Mouse (Mus musculus) forebrain, embryonic 13.5 days (tissue): Measurements from ENCODE around the gene Cd28. TPM values are rescaled to one million over a fixed set of nuclear protein-coding genes. Genes with fewer than 3 reads are reported as not detected.
"Not testable (repeated sequence)": the region's sequence is repeated elsewhere in the genome, so short reads cannot be mapped to it uniquely, and the experiment has no call there.

Experiments
- ATAC-seq: fragments of 200-750 bp; cut with Nextera tagmentation; 2 replicates; pipeline ENCODE4 v1.8.0; 2017
- H3K27ac ChIP-seq: fragments of 300-500 bp; sonication (generic); 2 replicates; pipeline ENCODE4 v1.5.1; 2015; ENCODE audit warnings: inconsistent platforms, mild to moderate bottlenecking, moderate library complexity
- H3K27me3 ChIP-seq: fragments of 300-500 bp; sonication (generic); 2 replicates; pipeline ENCODE4 v1.6.1; 2015; ENCODE audit warnings: mild to moderate bottlenecking, inconsistent platforms
- H3K36me3 ChIP-seq: fragments of 300-500 bp; sonication (generic); 2 replicates; pipeline ENCODE4 v1.6.1; 2015; ENCODE audit warnings: mild to moderate bottlenecking, inconsistent platforms; ENCODE audit not compliant: poor library complexity, severe bottlenecking
- H3K4me1 ChIP-seq: fragments of 300-500 bp; sonication (generic); 2 replicates; pipeline ENCODE4 v1.6.1; 2015; ENCODE audit warnings: inconsistent platforms
- H3K4me2 ChIP-seq: fragments of 300-500 bp; sonication (generic); 2 replicates; pipeline ENCODE4 v1.6.1; 2015; ENCODE audit warnings: inconsistent platforms, mild to moderate bottlenecking, moderate library complexity
- H3K4me3 ChIP-seq: fragments of 300-500 bp; sonication (generic); 2 replicates; pipeline ENCODE4 v1.5.1; 2015; ENCODE audit warnings: mild to moderate bottlenecking, inconsistent platforms
- H3K9ac ChIP-seq: fragments of 300-500 bp; sonication (generic); 2 replicates; pipeline ENCODE4 v1.6.1; 2015; ENCODE audit warnings: mild to moderate bottlenecking, inconsistent platforms
- H3K9me3 ChIP-seq: fragments of 300-500 bp; sonication (generic); replicated peaks from 2 replicates; pipeline ENCODE4 v1.6.1; 2016; ENCODE audit warnings: inconsistent platforms
- WGBS: fragments of 180-500 bp; shearing (Covaris S2); methylation state at CpG from one replicate; pipeline ENCODE4 v1.1.7; 2015; 5-methylcytosine and 5-hydroxymethylcytosine counted together
- polyA plus RNA-seq: library from polyadenylated mRNA; unstranded; fragments of >200 nt; fragmentation: Nextera tagmentation; extraction: Ambion mirVana; gene quantifications from 2 replicates; pipeline ENCODE4 v1.2.1, GENCODE M21; 2015

The Cd28 gene
- polyA plus RNA-seq, 1 experiment from 2014 or later = 0.05 TPM

GRCm38 (mm10) chr1:60808466-60808865 is 91.9 kb downstream of the Cd28 start:
- Histone ChIP-seq H3K36me3 (no peaks in the 10 kb centered on the region), H3K4me3 (no peak overlapping the region), H3K27me3 (no peaks in the 10 kb centered on the region), H3K9ac (no peak overlapping the region), H3K4me2 (no peak overlapping the region), H3K27ac (no peak overlapping the region), H3K9me3 (no peaks in the 10 kb centered on the region), H3K4me1 (no peaks in the 10 kb centered on the region)
- ATAC-seq = no peak
- 77% methylated on average over 2 of the region's 2 CpGs for WGBS

DNA sequence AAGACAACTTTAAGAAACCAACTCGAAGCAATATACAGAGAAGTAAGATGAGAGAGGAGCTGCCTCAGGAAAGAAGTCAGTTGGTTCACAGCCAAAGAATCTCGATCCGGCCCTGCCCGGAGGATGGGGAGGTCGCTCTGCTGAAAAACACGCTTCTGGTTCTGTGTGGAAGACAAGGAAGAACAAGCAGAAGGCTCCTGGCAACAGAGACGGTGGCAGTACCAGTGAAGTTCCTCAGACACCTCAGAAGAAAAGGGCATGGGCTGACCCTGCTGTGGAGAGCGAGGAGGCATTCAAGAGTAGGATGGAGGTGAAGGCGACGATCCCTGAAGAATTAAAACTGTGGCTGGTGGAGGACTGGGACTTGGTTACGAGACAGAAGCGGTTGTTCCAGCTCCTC is 92.6 kb downstream of the Cd28 start:
- H3K9me3 ChIP-seq = no peaks in the 10 kb centered on the region
- no peaks in the 10 kb centered on the region for H3K4me1 ChIP-seq
- no peak overlapping the region for H3K4me2 ChIP-seq
- H3K9ac ChIP-seq = no peak overlapping the region
- no peak overlapping the region for H3K4me3 ChIP-seq
- ATAC-seq = no peak
- H3K36me3 ChIP-seq = no peaks in the 10 kb centered on the region
- WGBS = 93% methylated on average over 12 of the region's 12 CpGs
- no peak overlapping the region for H3K27ac ChIP-seq
- H3K27me3 ChIP-seq = no peaks in the 10 kb centered on the region

DNA sequence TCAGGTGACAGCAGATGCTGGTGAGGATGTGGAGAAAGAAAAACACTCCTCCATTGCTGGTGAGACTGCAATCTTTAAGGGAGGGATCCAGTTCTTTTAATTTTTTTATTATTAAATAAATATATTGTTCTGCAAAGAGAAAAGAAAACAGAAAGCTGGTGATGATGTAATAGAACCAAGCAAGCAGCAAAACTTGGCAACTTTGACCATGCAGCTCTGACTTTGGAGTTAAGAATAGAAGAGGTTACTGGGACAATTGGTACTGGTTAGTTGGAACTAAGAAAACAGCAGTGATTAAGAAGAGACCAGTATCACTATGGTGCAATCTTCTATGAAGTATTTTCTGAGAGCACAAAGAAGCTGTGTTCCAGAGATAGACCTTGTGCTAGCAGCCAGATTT is 94.2 kb downstream of the Cd28 start:
- Histone ChIP-seq H3K4me2 (no peak overlapping the region), H3K4me1 (no peaks in the 10 kb centered on the region), H3K27me3 (no peaks in the 10 kb centered on the region), H3K27ac (no peak overlapping the region), H3K9me3 (no peaks in the 10 kb centered on the region), H3K36me3 (no peaks in the 10 kb centered on the region), H3K9ac (no peak overlapping the region), H3K4me3 (no peak overlapping the region)
- no peak for ATAC-seq

DNA sequence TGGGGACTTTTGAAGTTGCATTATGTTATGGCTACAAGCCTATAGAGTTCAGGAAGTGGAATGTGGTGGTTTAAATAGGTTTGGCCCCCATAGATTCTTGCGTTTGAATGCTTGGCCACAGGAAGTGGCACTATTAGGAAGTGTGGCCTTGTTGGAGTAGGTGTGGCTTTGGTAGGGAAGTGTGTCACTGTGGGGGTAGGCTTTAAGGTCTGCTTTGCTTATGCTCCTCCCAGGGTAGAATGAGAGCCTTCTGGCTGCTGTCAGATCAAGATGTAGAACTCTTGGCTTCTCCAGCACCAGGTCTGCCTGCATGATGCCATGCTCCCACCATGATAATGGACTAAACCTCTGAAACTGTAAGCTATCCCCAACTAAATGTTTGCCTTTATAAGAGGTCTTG is 95.4 kb downstream of the Cd28 start:
- ATAC-seq = no peak
- no peaks in the 10 kb centered on the region for H3K4me1 ChIP-seq
- H3K4me3 ChIP-seq = no peak overlapping the region
- 75% methylated on average over 1 of the region's 1 CpGs for WGBS
- no peaks in the 10 kb centered on the region for H3K27me3 ChIP-seq
- no peaks in the 10 kb centered on the region for H3K36me3 ChIP-seq
- no peak overlapping the region for H3K27ac ChIP-seq
- no peaks in the 10 kb centered on the region for H3K9me3 ChIP-seq
- no peak overlapping the region for H3K9ac ChIP-seq
- no peak overlapping the region for H3K4me2 ChIP-seq

DNA sequence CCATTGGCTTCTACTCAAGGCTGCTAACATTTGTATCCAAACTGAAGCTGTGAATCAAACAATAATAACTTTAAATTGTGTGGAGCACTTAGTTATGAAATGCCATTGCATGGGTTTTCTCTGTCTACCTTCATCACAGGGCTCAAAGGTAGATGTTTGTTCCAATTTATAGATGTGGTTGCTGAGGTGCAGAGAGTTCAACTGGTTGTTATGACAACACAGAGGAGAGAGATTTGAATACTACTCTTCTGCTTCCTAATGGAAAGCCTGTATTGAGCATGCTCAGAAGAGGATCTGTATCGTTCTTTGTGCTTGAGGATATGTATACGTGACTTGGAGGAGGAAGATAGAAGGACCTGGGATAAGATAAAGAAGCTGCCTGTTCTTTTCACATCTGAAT is 96.8 kb downstream of the Cd28 start:
- no peak overlapping the region for H3K4me2 ChIP-seq
- H3K27ac ChIP-seq = no peak overlapping the region
- ATAC-seq = no peak
- no peak overlapping the region for H3K9ac ChIP-seq
- no peaks in the 10 kb centered on the region for H3K9me3 ChIP-seq
- no peaks in the 10 kb centered on the region for H3K4me1 ChIP-seq
- no peaks in the 10 kb centered on the region for H3K27me3 ChIP-seq
- H3K36me3 ChIP-seq = no peaks in the 10 kb centered on the region
- 90% methylated on average over 2 of the region's 2 CpGs for WGBS
- no peak overlapping the region for H3K4me3 ChIP-seq

DNA sequence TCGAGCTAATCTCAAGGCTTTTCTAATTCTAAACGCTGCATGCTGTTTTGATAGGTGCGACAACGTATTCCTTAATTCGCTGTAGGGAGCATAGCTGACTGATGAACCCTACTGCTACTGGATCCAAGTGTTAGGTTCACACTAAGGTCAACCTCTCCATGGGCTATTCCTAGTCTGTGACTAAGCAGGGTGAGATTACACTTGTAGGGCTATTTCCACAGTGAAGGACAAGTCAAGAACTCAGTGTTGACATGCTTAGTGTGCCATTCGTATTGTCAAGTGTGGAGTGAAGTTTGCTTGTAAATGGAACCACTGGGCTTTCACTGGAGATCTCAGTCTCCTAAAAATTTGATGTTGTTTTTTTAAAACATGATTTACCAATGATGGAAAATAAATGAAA is 99.3 kb downstream of the Cd28 start:
- Histone ChIP-seq H3K4me1 (no peaks in the 10 kb centered on the region), H3K9me3 (no peaks in the 10 kb centered on the region), H3K36me3 (no peaks in the 10 kb centered on the region), H3K9ac (no peak overlapping the region), H3K4me3 (no peak overlapping the region), H3K27ac (no peak overlapping the region), H3K4me2 (no peak overlapping the region), H3K27me3 (no peaks in the 10 kb centered on the region)
- WGBS = 94% methylated on average over 6 of the region's 6 CpGs
- no peak for ATAC-seq

DNA sequence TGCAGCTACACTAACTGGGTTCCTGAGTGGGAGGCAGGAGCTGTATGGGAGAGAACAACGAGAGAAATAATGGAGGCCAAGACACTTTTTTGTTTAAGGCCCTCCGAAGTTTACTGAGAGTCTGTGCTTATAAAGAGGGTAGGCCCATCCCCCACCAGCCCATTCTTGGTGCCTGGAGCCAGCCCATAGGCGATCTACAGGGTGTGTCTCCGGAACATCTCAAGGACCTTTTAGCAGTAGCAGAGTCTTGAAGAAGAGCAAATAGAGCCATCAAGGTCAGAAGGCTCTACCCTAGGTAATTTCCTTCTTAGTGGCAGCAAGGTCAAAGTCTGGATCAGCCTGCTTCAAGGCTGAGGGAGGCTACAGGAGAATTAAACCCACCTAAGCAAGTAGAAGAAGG is 101.9 kb downstream of the Cd28 start:
- ATAC-seq, H3K36me3 ChIP-seq, H3K4me2 ChIP-seq, H3K27me3 ChIP-seq, H3K4me1 ChIP-seq, H3K9ac ChIP-seq, H3K9me3 ChIP-seq, H3K27ac ChIP-seq, H3K4me3 ChIP-seq: not testable (repeated sequence)
- WGBS = 80% methylated on average over 4 of the region's 4 CpGs

DNA sequence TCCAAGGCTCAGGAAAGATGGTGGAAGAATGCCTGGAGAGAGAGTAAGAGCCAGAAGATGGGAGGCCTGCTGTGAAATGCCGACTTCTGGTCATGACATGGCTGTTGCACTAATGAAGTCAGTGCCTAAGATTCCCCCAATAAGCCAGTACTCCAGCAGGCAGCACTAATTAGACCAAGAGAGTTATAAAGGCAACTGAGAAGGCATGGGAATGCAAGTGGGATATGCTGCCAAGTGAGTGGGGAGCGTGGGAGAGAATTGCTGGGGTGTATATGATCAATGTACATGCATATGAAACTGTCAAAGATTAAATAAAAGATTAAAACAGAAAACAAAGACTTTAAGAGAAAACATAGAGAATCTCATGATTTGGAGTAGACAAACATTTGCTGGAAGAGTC is 103.4 kb downstream of the Cd28 start:
- Histone ChIP-seq H3K4me3 (no peak overlapping the region), H3K27ac (no peak overlapping the region), H3K27me3 (no peaks in the 10 kb centered on the region), H3K4me2 (no peak overlapping the region), H3K9ac (no peak overlapping the region), H3K36me3 (no peaks in the 10 kb centered on the region), H3K9me3 (no peaks in the 10 kb centered on the region), H3K4me1 (no peaks in the 10 kb centered on the region)
- WGBS = 76% methylated on average over 2 of the region's 2 CpGs
- no peak for ATAC-seq

- Histone ChIP-seq H3K4me3 (no peak overlapping the region), H3K27me3 (no peaks in the 10 kb centered on the region), H3K36me3 (no peaks in the 10 kb centered on the region), H3K9ac (no peak overlapping the region), H3K9me3 (no peaks in the 10 kb centered on the region), H3K4me2 (no peak overlapping the region), H3K4me1 (no peaks in the 10 kb centered on the region), H3K27ac (no peak overlapping the region)
- WGBS = 90% methylated on average over 2 of the region's 2 CpGs
- ATAC-seq = no peak
These were observed 104.4 kb downstream of the Cd28 start for GRCm38 (mm10) chr1:60820981-60821380.

GRCm38 (mm10) chr1:60821590-60821989 is 105.0 kb downstream of the Cd28 start:
- no peaks in the 10 kb centered on the region for H3K36me3 ChIP-seq
- H3K9ac ChIP-seq = no peak overlapping the region
- WGBS = 84% methylated on average over 3 of the region's 3 CpGs
- H3K4me1 ChIP-seq = no peaks in the 10 kb centered on the region
- no peak for ATAC-seq
- no peak overlapping the region for H3K27ac ChIP-seq
- H3K4me2 ChIP-seq = no peak overlapping the region
- no peaks in the 10 kb centered on the region for H3K9me3 ChIP-seq
- H3K4me3 ChIP-seq = no peak overlapping the region
- H3K27me3 ChIP-seq = no peaks in the 10 kb centered on the region

Other genes starting within 250 kb of the Cd28 start
- 20.7 and 22.7 TPM in 2 replicates for gene Raph1, start 149.7 kb upstream of the Cd28 start, polyA plus RNA-seq
- not detected in 2 replicates for gene Ctla4, start 170.2 kb downstream of the Cd28 start, polyA plus RNA-seq